Mouse (Mus musculus) small intestine, adult 2 months (tissue): ENCODE measurements around the gene Hoxc13. TPM values are rescaled to one million over a fixed set of nuclear protein-coding genes. Genes with fewer than 3 reads are reported as not detected.

Experiments
- H3K27ac ChIP-seq: fragments of 200-500 bp; 2 replicates; pipeline ENCODE4 v1.5.1; 2012; ENCODE audit warnings: low read depth, low read length, control low read depth, inconsistent platforms; ENCODE audit not compliant: insufficient read depth
- H3K27me3 ChIP-seq: fragments of 200-500 bp; 2 replicates; pipeline ENCODE4 v1.6.1; 2012; ENCODE audit warnings: mild to moderate bottlenecking, moderate library complexity, low read length, inconsistent platforms; ENCODE audit not compliant: control insufficient read depth, insufficient read depth
- H3K36me3 ChIP-seq: fragments of 200-500 bp; 2 replicates; pipeline ENCODE4 v1.6.1; 2012; ENCODE audit warnings: mild to moderate bottlenecking, low read length, control low read depth, inconsistent platforms; ENCODE audit not compliant: control insufficient read depth, insufficient read depth
- H3K4me1 ChIP-seq: fragments of 200-500 bp; 2 replicates; pipeline ENCODE4 v1.6.1; 2012; ENCODE audit warnings: low read length, inconsistent platforms, mixed read lengths; ENCODE audit not compliant: control insufficient read depth, insufficient read depth, insufficient read length
- H3K4me3 ChIP-seq: fragments of 200-500 bp; 2 replicates; pipeline ENCODE4 v1.5.1; 2012; ENCODE audit warnings: low read depth, mild to moderate bottlenecking, control low read depth, inconsistent platforms, low read length, moderate library complexity
- CTCF ChIP-seq: fragments of 200-500 bp; IDR thresholded peaks from 2 replicates; pipeline ENCODE4 v1.5.1; 2012; ENCODE audit warnings: low read depth, mild to moderate bottlenecking, control low read depth, inconsistent platforms, low read length, moderate library complexity, mixed read lengths; ENCODE audit not compliant: insufficient replicate concordance, insufficient read length; ENCODE audit errors: extremely low read depth
- POLR2A ChIP-seq: fragments of 200-500 bp; IDR thresholded peaks from 2 replicates; pipeline ENCODE4 v1.6.1; 2012; ENCODE audit warnings: low read depth, mild to moderate bottlenecking, control low read depth, inconsistent platforms, low read length, moderate library complexity
- WGBS: fragments of 180-500 bp; shearing (Covaris S2); methylation state at CpG from one replicate; pipeline ENCODE4 v1.1.7; 2018; 5-methylcytosine and 5-hydroxymethylcytosine counted together
- polyA plus RNA-seq: library from polyadenylated mRNA; depleted of rRNA; stranded (reverse); fragments of >200 nt; gene quantifications from 2 replicates; pipeline ENCODE4 v1.2.3, GENCODE M21; 2012; rRNA removed

Hoxc13 gene
- polyA plus RNA-seq: not detected in 2 replicates

DNA sequence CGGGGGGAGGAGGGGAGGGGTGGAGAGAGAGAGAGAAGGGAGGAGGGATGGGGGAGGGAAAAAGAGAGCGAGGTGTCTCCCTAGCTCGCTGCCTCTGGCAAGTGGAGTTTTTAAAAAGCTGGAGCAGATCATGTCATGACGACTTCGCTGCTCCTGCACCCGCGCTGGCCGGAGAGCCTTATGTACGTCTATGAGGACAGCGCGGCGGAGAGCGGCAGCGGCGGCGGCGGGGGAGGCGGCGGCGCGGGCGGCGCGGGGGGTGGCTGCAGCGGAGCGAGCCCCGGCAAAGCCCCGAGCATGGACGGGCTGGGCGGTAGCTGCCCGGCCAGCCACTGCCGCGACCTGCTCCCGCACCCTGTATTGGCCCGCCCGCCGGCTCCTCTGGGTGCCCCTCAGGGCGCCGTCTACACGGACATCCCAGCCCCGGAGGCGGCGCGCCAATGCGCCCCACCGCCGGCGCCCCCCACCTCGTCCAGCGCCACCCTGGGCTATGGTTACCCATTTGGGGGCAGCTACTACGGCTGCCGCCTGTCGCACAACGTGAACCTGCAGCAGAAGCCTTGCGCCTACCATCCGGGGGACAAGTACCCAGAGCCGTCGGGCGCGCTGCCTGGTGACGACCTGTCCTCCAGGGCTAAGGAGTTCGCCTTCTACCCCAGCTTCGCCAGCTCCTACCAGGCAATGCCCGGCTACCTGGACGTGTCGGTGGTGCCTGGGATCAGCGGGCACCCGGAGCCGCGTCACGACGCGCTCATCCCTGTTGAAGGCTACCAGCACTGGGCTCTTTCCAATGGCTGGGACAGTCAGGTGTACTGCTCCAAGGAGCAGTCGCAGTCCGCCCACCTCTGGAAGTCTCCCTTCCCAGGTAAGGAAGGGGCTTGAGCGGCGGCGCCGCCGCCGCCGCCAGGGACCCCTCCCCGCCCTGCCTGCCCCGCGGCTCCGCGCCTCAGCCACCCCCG lies at the start of gene Hoxc13:
Hoxc13 (plus strand) TSS at position 51 of the 959 bp plus-strand sequence.
- WGBS: 5% methylated on average over 86 of the region's 88 CpGs
- no peaks in the 10 kb centered on the region for H3K36me3 ChIP-seq
- no peak within 1 kb of the TSS for H3K27ac ChIP-seq
- H3K4me3 ChIP-seq: peak within 1 kb of the TSS; percentile 16; the same call in 1 of the 2 replicates
- H3K4me1 ChIP-seq: peaks cover 2% of the 10 kb centered on the region; the same call in 1 of the 2 replicates
- H3K27me3 ChIP-seq: peaks cover 73% of the 10 kb centered on the region
- no peak for TF ChIP-seq POLR2A
- no peak for TF ChIP-seq CTCF

DNA sequence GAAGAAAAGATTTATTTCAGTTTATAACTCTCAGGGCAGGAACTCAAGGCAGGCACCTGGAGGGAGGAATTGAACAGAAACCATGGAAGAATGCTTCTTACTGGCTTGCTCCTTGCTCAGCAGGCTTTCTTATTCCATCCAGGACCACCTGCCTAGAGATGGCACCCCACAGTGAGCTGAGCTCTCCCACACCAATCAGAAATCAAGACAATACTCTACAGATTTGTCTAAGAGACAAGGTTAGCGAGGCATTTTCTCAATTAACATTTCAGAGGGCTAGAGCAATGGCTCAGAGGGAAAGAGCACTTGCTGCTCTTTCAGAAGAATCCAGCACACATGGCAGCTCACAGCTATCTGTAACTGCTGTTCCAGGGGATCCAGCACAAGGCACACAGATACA lies 35.1 kb upstream of the Hoxc13 start:
- no peaks in the 10 kb centered on the region for H3K4me1 ChIP-seq
- no peak overlapping the region for H3K4me3 ChIP-seq
- H3K27me3 ChIP-seq: no peaks in the 10 kb centered on the region; the same call in 1 of the 2 replicates
- no peaks in the 10 kb centered on the region for H3K36me3 ChIP-seq
- TF ChIP-seq POLR2A (no peak), CTCF (no peak)
- no peak overlapping the region for H3K27ac ChIP-seq
- WGBS: 41% methylated on average over 1 of the region's 1 CpGs

DNA sequence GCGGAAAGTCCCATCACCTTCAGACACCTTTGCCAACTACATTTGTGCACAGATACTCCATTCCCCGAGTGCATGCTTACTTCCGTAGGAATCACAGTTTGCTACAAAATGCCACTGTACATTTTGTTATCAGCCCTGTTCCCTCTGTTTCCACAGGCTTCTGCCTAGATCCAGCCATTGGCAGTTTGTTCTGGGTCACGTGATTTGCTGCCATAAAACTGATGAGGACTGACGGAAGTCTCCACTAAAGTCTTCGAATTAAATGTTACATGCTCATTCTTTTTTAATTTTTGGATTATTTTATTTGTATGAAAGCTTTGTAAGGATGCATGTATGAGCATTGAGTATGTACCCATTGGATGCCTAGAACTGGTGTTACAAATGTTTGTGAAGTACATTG lies 25.8 kb upstream of the Hoxc13 start:
- H3K4me1 ChIP-seq: no peaks in the 10 kb centered on the region
- no peak overlapping the region for H3K4me3 ChIP-seq
- H3K36me3 ChIP-seq: no peaks in the 10 kb centered on the region
- H3K27ac ChIP-seq: no peak overlapping the region
- no peak for TF ChIP-seq POLR2A
- TF ChIP-seq CTCF: no peak
- 63% methylated on average over 6 of the region's 6 CpGs for WGBS
- no peaks in the 10 kb centered on the region for H3K27me3 ChIP-seq

DNA sequence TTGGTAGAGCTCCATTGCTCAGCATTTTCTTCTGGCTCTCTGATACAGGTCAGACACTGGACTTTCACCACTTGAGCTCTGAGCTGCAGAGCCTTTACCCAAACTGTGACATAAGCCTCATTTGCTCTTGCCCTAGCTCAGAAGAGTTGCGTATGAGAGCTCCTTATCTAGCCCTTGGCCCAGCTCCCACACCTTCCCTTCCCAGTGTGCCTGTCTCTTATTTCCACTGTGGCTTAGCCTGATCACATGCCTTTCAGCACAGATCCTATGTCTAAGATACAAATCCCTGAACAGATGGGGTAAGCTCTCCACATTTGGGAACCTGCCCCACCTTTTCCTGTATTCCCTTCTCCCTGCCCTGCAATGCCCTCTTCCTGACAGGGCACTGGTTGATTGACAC lies 16.0 kb upstream of the Hoxc13 start:
- 23% methylated on average over 1 of the region's 1 CpGs for WGBS
- Histone ChIP-seq H3K27me3 (peaks cover 12% of the 10 kb centered on the region; the same call in 1 of the 2 replicates), H3K27ac (no peak overlapping the region), H3K4me3 (no peak overlapping the region), H3K4me1 (no peaks in the 10 kb centered on the region), H3K36me3 (no peaks in the 10 kb centered on the region)
- TF ChIP-seq CTCF (no peak), POLR2A (no peak)

GRCm38 (mm10) chr15:102909536-102909935 lies 11.4 kb upstream of the Hoxc13 start:
- WGBS: 8% methylated on average over 4 of the region's 4 CpGs
- peaks cover 31% of the 10 kb centered on the region for H3K27me3 ChIP-seq
- no peaks in the 10 kb centered on the region for H3K4me1 ChIP-seq
- H3K36me3 ChIP-seq: no peaks in the 10 kb centered on the region
- no peak overlapping the region for H3K4me3 ChIP-seq
- TF ChIP-seq POLR2A (no peak), CTCF (no peak)
- no peak overlapping the region for H3K27ac ChIP-seq

DNA sequence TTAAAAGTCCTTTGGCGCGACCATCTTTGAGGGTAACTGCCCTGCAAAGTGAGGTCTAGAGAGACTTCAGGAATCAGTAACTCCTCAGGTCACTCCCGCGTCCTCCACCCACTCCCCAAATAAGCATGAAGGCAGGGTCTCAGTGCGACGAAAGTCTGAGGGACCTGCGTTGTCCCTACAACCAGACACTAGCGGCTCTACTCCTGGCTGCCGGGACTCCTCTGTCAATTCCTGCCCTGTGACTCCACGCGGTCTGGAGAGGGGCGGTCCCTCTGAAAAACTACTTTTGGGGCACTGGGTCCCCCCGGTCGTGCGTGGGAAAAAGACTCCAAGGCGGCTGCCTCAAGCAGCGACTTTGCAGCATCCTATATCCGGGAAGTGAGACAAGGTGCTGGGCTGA lies 10.9 kb upstream of the Hoxc13 start:
- Histone ChIP-seq H3K4me1 (no peaks in the 10 kb centered on the region), H3K4me3 (no peak overlapping the region), H3K36me3 (no peaks in the 10 kb centered on the region), H3K27me3 (peaks cover 31% of the 10 kb centered on the region), H3K27ac (no peak overlapping the region)
- TF ChIP-seq CTCF: no peak
- TF ChIP-seq POLR2A: no peak
- 2% methylated on average over 18 of the region's 18 CpGs for WGBS

- Histone ChIP-seq H3K27ac (no peak overlapping the region), H3K36me3 (no peaks in the 10 kb centered on the region), H3K4me3 (no peak overlapping the region), H3K4me1 (no peaks in the 10 kb centered on the region), H3K27me3 (peaks cover 31% of the 10 kb centered on the region)
- 3% methylated on average over 22 of the region's 22 CpGs for WGBS
- TF ChIP-seq CTCF (no peak), POLR2A (no peak)
Observed at GRCm38 (mm10) chr15:102910496-102911095, 10.3 kb upstream of the Hoxc13 start.
